Mouse (Mus musculus): ENCODE results near the gene Ppp4r4.
"Not testable (repeated sequence)": the region's sequence is repeated elsewhere in the genome, so short reads cannot be mapped to it uniquely, and the experiment has no call there.

DNA sequence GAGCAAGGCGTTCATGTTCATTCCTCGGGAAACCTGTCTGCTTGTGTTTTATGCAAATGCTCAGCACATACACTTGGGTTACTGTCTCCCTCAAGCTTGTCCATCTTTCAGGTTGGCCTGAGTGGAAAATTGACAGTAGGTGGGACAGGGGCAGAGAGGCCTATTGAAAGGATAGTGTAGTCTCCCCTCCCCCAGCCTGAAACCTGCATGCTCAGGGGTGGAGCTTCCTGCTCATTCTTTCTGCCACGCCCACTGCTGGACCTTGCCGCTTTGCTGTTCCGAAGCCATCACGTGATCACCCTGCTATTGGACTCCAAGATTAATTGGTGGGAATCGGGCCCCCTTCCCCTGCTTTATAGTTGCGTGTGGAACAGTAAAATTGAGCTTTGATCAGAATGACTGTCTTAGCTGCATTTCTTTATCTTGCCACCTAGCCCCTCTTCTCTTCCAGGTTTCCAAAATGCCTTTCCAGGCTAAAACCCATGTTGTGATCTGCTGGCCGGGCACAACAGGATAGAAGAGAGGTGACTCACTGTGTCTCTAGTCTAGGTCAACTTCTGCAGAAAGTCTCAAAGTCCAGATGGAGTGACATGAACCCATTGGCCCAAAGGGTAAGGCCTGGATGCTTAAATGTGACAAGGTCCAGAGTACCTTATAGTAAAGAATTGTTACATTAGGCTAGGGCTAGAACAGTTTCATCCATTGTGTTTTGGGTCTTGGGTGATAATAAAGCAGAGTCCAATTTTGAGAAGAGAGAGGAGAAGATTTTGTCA is 47.7 kb upstream of the Ppp4r4 start:
- not testable (repeated sequence) for TF ChIP-seq TAL1, GATA1 (IDR thresholded peaks at IDR 0.05; ENCODE audit: low read length)

All from erythroblast, embryonic 14.5 days (primary cell).